Mouse (Mus musculus): Measurements from ENCODE around the gene Tarm1.

Tarm1 gene

GRCm38 (mm10) chr7:3502439-3502838 lies at the start of gene Tarm1:
Tarm1 (minus strand) TSS chr7:3502624.
- WGBS: 86% methylated on average over 6 of the region's 6 CpGs

GRCm38 (mm10) chr7:3505913-3506312 lies 3.5 kb upstream of the Tarm1 start:
- WGBS: 77% methylated on average over 3 of the region's 3 CpGs

- WGBS: 94% methylated on average over 1 of the region's 1 CpGs
Observed at GRCm38 (mm10) chr7:3500406-3500805, 2.0 kb downstream of the Tarm1 start.

- 83% methylated on average over 6 of the region's 6 CpGs for WGBS
Observed at GRCm38 (mm10) chr7:3481948-3482608, 20.3 kb downstream of the Tarm1 start.

GRCm38 (mm10) chr7:3476728-3477127 lies 25.7 kb downstream of the Tarm1 start:
- WGBS: 41% methylated on average over 5 of the region's 5 CpGs

- WGBS: 14% methylated on average over 19 of the region's 19 CpGs
Observed at GRCm38 (mm10) chr7:3474291-3475080, 27.9 kb downstream of the Tarm1 start.

- WGBS: 70% methylated on average over 3 of the region's 3 CpGs
Observed at GRCm38 (mm10) chr7:3472774-3473173, 29.6 kb downstream of the Tarm1 start.

- 26% methylated on average over 2 of the region's 2 CpGs for WGBS
Observed at GRCm38 (mm10) chr7:3468614-3469013, 33.8 kb downstream of the Tarm1 start.

- WGBS: 63% methylated on average over 4 of the region's 4 CpGs
Observed at GRCm38 (mm10) chr7:3463306-3463705, 39.1 kb downstream of the Tarm1 start.

- WGBS: 38% methylated on average over 8 of the region's 8 CpGs
Observed at GRCm38 (mm10) chr7:3460261-3460660, 42.2 kb downstream of the Tarm1 start.

- WGBS: 72% methylated on average over 9 of the region's 9 CpGs
Observed at GRCm38 (mm10) chr7:3457841-3458217, 44.6 kb downstream of the Tarm1 start.

- 73% methylated on average over 10 of the region's 10 CpGs for WGBS
Observed at GRCm38 (mm10) chr7:3457111-3457840, 45.1 kb downstream of the Tarm1 start.

GRCm38 (mm10) chr7:3453486-3454183 lies 48.8 kb downstream of the Tarm1 start:
- 64% methylated on average over 10 of the region's 11 CpGs for WGBS

GRCm38 (mm10) chr7:3452821-3453485 lies 49.5 kb downstream of the Tarm1 start:
- 76% methylated on average over 12 of the region's 12 CpGs for WGBS

- 42% methylated on average over 6 of the region's 6 CpGs for WGBS
Observed at GRCm38 (mm10) chr7:3451161-3451560, 51.3 kb downstream of the Tarm1 start.

GRCm38 (mm10) chr7:3450671-3451070 lies 51.8 kb downstream of the Tarm1 start:
- 47% methylated on average over 5 of the region's 5 CpGs for WGBS

- 12% methylated on average over 15 of the region's 15 CpGs for WGBS
Observed at GRCm38 (mm10) chr7:3448737-3449454, 53.5 kb downstream of the Tarm1 start.

- 66% methylated on average over 4 of the region's 4 CpGs for WGBS
Observed at GRCm38 (mm10) chr7:3447026-3447425, 55.4 kb downstream of the Tarm1 start.

GRCm38 (mm10) chr7:3446584-3446983 lies 55.8 kb downstream of the Tarm1 start:
- WGBS: 90% methylated on average over 3 of the region's 3 CpGs

- WGBS: 50% methylated on average over 3 of the region's 3 CpGs
Observed at GRCm38 (mm10) chr7:3444678-3445077, 57.7 kb downstream of the Tarm1 start.

Measured in cerebral cortex, adult 2 months (tissue).